Mouse (Mus musculus): Measurements from ENCODE around the gene Gm20708. TPM values are rescaled to one million over a fixed set of nuclear protein-coding genes. Genes with fewer than 3 reads are reported as not detected.
"Not testable (repeated sequence)": the region's sequence is repeated elsewhere in the genome, so short reads cannot be mapped to it uniquely, and the experiment has no call there.

Gene Gm20708
- total RNA-seq, 2 experiments from 2014 or later: 2.1 to 3.0 TPM

DNA sequence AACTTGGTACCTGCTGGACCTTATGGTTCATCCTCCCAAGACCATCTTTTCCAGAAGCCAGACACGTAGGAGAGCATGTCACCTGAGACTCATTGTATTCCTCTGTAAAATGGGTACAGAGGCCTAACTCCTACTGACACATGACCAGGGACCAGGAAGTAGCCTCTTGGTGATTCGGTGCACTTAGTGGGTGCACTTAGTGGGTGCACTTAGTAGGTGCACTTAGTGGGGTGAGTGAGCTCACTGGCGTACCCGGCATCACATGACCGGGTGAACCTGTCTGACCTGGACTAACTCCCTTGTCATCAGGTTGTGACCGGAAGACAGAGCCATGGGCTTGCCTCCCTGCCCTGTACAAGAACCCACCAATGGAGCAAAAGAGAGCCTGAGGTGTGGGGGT lies 2.7 kb upstream of the Gm20708 start:
- no peak for DNase-seq (ENCODE audit: low spot score in 2 of 2)

DNA sequence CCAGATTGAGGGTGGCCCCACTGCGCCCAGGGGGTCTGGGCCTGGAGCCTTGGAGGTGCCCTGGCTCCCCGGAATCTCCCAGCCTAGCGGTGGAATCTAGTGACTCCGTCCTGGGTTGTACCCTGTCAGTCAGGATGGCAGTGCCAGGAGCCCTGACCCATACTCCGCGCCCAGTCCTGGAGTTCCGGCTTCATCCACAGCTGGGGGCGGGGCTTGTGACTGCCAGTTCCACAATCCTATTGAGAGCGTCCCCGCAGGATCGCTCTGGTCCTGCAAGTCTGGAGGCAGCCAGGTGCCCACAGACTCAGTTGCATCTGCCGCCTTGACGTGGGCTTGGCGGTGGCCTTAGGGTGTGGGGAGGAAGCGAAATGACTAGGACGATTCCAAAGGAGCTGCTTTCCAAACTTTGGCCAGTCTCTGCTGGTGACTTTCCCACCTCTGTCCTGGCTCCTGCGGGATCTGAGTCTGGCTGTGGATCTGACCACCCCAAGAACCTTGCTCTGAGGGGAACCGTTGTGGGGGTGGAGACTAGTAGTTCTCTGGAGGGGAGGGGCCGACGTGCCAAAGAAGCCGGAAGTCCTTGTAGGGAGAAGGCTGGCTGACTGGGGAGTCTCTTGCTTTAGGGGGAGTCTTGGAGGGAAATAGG lies 1.1 kb downstream of the Gm20708 start:
- peak; percentile 72 to 82 for DNase-seq (ENCODE audit: low spot score in 2 of 2)

DNA sequence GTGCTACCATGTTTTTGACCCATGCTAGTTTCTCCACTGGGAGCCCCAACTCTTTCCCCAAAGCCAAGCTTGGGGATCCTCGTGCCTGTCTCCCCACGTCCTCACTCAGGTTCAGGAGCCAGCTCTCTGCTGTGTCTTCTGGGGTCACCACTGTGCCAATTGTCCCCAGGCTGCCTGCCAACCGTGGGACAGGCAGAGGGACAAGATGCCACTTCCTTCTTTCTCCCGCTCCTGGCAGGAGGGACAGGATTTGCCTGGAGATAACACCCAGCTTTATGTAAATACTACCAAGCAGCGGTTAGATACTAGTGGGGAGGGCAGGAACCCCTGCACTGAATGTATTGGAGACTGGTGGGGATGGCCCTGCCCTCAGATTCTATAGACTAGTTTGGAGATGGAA lies 4.4 kb downstream of the Gm20708 start:
- no peak for DNase-seq (ENCODE audit: low spot score in 2 of 2)

DNA sequence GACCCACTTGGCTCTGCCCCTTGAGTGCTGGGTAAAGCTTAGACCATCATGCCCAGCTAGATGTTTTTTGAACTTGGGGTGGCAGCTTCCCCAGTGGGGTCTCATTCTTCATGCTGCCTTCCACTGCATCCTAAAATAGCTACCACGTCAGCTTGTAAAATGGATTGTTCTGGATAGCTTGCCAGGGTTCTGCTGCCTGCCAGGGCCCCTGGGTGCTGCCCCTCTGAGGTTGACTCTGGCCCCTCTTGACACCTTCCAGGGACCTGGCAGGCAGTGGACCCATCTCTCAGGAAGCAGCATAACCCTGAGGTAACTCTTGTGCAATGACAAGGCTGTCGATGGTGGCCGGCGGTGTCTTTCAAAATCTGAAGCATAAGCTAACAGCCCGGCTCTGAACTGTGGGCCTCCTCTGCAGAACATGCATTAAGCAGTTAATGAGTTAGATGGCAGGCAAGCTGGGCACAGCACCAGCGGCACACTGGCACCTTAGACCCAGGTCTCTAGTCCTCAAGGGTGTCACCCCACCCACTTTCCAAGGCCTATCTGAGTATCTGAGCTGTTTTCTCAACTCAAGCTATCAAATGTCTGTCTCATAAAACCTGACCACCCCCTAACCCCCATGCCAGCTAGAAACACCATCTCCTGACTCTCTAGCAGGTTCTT lies 5.4 kb downstream of the Gm20708 start:
- no peak for DNase-seq (ENCODE audit: low spot score in 2 of 2)

DNA sequence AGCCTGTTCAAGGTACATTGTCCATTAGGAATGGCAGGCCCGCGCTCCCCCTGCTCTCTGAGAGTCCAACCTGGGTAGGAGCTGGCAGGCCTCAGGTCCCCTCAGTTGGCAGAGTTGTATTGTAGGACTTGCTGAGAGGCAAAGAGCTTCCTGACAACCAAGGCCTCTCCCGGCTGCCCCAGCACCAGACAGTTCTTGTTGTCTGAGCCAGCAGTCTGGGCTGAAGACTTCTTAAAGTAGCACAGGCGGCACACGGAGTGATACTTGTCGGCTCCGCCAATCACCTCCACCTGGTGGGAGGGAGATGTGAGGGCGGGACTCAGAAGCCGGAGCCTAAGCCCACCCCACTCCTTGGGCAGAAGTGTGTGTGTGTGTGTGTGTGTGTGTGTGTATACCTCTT lies 6.4 kb downstream of the Gm20708 start:
- DNase-seq (ENCODE audit: low spot score in 2 of 2): not testable (repeated sequence)

DNA sequence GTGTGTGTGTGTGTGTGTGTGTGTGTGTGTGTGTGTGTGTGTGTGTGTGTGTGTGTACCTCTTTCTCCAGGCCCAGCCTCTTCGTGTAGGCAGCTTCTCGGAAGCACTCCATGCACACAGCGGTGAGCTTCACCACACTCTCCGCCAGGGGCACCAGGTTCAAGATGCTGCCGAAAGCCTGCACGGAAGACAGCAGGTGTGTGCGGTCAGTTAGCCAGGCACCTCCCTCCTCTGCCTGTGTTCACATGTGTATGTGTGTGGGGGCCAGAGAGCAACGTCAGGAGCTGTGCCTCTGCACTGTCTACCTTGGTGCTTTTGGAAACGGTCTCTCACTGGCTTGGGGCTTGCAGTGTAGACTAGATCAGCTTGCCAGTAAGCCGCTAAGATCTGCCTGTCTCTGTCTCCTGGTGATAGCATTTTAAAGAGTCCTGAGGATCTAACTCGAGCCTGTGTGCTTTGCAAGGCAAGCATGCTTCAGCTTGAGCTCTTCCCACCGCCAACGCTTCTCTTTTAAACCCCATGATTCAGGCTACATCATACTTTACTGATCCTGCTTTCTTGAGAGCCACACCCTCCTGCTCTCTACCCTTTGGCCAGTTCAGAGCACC lies 7.0 kb downstream of the Gm20708 start:
- DNase-seq (ENCODE audit: low spot score in 2 of 2): no peak

DNA sequence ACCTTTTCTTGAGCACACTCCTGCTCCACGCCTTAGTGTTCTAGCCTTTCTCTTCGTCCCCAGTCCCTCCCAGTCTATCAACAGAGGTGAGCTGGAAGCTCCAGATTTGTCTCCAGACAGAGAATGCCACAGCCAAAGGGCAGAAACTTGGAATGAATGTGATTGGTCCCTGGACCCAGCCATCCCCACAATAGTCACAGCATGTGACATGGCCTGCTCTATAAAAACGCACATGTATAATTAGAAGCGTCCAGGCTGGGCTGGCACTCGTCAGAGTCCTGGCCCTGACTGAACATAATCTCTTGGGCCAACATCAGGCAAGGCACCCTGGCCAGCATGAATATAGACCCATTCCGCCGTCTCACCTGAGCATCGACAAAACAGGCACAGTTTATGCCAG lies 9.6 kb downstream of the Gm20708 start:
- DNase-seq (ENCODE audit: low spot score in 2 of 2): no peak

DNA sequence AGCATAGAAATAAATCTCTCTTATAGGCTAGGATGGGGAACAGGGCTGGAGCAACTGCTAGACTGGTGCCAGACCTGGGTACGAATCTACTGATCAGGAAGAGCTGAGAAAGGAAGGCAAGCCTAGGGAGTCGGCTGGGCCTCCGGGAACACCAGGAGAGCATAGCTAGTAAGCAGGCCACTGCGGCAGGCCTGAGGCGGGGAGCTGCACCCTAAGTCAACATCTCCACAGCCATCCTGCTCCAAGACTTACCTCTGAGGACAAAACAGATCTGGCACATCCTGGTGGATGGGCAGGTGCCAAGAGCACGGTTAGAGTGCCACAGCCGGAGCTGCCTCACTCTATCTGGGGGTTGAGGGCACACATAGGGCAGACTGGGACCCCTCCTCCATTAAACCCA lies 10.7 kb downstream of the Gm20708 start:
- DNase-seq (ENCODE audit: low spot score in 2 of 2): no peak

DNA sequence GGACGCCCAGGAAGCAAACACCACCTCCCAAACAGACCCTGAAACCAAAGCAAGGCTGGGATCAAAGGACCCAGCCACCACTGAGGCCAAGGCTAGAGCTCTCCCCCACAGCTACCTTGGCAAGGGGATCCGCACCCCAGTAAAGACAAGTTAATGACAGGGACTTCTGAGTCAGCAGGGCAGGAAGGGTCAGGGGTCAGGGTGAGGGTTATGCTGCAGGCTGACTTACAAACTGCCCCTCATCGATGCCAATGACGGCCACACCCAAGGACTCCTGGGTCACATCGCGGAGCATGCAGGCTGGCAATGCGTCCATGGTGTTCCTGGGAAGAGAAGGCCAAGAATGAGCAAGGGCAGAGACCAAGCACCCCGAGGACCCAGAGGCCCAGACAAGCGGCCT lies 12.4 kb downstream of the Gm20708 start:
- DNase-seq (ENCODE audit: low spot score in 2 of 2): no peak

DNA sequence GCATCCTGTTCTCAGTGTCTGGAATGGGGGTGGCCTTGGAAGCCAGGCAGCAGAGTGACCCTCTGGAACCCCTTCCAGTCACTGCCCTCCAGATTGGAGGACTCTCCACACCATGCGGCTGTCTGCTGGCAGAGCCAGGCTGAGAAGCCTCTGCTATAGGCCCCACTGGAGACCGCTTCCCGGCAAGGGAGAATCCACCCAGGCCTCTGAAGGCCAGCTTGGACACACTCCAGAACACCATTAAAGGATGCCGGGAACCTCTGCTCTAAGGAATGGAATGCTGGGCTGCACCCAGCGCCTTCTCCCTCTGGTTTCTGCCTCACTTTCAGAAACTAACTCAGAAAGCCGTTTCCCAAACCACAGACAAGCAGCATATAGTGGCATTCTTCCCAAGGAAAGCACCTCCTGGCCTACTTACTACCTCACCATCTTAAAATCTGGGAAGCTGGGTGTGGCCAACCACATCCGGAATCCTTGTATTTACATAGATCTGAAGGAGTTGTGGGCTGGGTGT lies 13.3 kb downstream of the Gm20708 start:
- no peak for DNase-seq (ENCODE audit: low spot score in 2 of 2)

DNA sequence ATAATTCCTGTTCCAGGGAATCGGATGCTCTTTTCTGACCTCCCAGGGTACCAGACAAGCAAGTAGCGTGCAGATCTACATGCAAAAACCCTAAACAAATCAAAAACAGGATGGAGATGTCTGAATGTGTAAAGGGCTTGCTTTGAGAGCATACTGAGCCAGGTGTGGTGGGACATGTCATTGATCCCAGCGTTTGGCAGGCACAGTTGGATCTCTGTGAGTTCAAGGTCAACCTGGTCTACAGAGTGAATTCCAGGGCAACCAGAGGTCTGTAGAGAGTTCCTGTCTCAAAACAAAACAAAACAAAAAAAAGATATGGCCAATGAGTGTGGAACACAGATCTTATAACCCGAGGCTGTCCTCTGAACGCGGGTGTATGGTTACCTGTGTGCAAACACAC lies 13.9 kb downstream of the Gm20708 start:
- no peak for DNase-seq (ENCODE audit: low spot score in 2 of 2)

DNA sequence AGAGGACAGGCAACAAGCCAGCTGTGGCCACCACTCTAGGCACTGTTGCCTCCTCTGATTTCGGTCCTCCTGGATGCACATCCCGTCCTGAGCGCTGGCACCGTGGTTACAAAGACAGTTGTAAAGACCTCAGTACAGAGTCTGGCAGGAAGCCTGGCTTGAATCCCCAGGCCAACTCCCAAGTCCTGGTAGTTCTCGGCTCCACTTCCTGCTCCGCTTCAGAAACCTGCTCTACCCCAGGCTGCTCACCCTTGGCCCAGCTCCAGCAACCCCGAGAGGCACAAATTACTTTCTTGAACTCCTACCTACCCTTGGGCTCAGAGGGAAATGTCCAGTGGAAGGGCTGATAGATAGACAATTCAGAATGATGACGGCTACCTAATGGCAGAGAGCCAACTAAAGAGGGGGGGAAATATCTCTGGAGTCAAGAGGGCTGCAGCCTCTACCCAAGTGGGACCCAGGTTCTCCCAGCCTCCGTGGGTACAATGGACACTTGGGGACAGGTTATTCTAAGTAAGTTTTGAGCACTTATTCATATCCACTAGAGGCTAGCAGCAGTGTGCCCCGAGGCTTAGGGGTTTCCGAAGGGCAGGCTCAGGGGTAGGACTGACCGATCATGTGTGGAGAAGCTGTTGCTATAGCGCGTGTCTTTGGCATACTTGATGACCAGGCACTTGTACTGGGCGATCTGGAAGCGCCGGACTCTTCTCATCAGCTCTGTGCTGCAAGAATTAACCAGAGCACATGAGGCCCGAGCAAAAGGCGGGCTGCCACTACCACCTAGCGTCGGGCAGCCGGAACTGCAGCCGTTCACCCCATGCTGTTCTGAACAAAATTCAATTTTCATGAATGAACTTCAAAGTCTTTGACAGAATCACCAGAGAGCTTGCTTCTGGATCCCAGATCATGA lies 14.8 kb downstream of the Gm20708 start:
- DNase-seq (ENCODE audit: low spot score in 2 of 2): peak; percentile 60 to 67

DNA sequence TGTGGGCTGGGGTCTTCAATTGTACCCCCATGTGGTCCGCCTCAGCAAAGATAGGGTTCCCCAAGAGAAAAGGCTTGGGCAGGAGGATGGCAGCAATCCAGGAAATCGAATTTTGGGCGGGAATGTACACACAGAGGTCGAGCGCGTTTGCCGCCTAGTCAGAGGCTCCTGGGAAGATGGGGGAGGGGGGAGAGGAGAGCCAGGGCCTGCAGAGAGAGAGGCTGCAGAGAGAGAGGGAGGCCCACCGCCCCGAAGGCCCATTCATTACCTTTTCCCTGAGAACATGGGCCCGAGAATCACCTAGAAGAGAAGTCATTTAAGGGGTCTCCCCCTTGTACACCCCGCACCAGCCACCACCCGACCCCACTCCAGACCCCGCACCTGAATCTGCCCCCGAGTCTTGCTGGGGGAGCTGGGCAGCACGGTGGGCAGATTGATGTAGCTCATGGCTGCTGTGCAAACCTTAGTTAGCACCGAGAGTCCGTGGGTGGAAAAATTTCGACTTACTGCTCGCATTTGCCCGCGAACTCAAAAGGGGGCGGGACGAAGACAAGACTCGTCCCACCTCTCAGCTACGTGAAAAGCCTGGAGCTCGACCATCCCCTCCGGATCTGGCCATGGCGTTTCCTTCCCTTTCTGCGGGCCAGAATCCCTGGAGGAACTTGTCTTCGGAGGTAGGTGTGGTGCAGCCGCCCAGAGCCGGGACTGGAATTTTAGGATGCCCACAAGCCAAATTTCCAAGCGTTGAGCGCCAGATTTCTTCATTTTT lies 16.0 kb downstream of the Gm20708 start, which contains the start of the genes Afmid and Tk1:
Afmid (plus strand) TSS at position 592 of the 769 bp plus-strand sequence.
Tk1 (minus strand) TSS at position 760 of the 769 bp plus-strand sequence.
- peak in 1 of 2 experiments; percentile 61 for DNase-seq (ENCODE audit: low spot score in 2 of 2)

DNA sequence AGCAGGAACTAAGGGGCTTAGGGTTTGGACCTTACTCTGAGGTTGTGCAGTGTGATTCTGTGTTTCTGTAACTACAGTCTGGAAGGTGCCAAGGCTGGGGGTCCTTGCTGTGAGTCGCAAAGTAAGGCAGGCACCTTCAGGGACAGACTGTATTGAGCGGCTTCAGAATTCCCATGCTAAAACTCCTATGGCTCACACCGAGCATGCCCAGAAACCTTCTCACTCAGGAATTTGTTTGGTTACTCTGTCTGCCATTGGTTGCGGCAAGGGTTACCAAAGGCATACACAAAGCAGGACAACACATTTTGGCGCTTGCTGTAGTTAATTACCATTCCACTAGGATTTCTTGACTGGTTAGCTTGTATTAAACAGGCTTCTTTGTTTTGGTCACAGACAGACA lies 16.7 kb downstream of the Gm20708 start:
- no peak for DNase-seq (ENCODE audit: low spot score in 2 of 2)

DNA sequence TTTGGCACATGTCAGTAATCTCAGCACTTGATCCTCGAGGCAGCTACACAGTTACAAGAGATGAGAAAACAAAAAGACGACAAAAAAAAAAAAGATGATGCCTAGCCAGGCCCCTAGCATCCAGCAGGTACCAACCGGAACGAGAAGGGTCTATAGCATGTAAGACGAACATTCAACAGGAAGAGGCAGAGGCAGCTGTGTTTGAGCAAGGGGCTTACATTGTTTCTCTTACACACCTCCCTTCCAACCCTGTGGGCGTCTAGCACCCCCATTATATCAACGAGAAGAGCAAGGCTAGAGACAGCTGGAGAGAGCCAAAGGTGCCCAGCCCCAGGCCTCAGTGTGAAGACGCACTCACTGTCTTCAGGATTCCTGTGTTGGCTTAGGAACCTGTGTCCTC lies 17.4 kb downstream of the Gm20708 start:
- DNase-seq (ENCODE audit: low spot score in 2 of 2): no peak

DNA sequence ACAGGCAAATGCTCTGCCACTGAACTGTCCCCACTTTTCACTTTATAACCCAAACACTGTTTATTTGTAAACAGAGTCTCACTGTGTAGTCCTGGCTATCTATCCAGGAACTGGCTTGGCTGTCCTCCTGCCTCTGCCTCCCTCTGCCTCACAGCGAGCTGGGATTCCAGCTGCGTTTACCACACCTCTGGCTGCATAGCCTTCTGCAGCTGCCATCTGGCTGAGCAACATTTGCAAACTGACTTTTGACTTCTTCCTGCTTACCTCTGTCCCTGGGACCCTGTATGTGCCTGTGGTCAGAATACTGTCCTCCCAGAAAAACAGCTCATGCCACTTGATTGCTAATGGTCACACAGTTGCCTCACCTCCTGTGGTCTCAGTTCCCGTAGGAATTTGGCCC lies 17.9 kb downstream of the Gm20708 start:
- no peak for DNase-seq (ENCODE audit: low spot score in 2 of 2)

DNA sequence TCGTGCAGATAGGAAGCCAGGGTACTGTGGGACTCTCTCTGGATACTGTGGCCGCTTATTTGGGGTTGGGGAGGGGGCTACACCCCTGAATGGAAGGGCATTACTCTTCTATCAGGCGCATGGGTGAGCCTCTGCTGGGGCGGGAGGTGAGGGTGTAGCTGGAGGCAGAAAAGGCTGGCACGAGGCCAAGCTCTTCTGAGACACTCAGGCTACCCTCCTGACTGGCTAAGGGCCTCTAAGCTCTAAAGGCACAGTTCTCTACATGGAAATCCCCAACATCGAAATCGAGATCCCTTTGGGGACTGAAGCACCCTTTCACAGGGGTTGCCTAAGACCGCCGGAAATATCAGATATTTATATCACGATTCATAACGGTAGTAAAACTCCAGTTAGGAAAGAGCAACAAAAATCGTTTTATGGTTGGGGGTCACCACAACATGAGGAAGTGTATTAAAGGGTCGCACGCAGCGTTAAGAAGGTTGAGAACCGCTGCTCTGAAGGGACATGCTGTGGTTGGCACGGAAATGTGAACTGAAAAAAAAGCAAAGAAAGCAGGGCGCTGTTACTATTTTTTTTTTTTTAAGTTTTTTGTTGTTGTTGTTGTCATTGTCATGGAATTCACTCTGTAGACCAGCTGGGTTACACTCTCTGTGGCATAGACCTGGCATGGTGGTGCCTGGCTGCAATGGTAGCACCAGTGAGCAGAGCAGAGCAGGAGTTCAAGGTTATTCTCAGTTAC lies 18.9 kb downstream of the Gm20708 start:
- DNase-seq (ENCODE audit: low spot score in 2 of 2): no peak

DNA sequence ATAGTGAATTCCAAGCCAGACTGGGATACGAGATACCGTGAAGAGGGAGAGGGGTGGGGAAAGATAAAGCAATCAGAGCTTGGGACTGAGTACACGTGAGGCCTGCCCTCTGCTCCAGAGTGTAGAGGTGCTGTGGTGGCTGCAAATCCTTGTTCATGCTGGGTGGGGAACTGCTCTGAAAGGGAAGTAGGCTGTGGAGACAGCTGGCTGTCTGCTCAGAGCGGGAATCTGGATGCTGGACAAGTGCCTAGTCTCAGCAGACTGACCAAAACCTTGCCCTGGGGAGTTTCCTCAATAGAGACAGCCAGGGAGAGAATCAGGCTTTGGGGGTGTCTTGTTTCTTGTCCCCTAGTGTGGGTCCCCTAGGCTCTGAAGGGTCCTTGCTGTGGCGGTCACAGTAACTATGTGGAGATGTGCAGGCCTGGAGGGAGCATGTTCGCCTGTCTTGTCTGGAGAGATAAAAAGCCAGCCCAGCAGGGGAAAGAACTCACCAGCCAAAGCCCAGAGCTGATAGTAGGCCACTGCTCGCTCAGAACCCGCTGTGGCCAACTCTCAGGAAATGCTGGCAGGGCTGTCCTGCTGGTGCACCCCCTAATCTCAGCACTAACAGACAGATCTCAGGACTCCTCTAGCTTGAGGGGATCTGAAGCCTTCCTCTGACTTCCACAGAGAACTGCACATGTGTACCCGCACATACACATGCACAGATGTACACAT lies 19.6 kb downstream of the Gm20708 start:
- no peak for DNase-seq (ENCODE audit: low spot score in 2 of 2)

DNA sequence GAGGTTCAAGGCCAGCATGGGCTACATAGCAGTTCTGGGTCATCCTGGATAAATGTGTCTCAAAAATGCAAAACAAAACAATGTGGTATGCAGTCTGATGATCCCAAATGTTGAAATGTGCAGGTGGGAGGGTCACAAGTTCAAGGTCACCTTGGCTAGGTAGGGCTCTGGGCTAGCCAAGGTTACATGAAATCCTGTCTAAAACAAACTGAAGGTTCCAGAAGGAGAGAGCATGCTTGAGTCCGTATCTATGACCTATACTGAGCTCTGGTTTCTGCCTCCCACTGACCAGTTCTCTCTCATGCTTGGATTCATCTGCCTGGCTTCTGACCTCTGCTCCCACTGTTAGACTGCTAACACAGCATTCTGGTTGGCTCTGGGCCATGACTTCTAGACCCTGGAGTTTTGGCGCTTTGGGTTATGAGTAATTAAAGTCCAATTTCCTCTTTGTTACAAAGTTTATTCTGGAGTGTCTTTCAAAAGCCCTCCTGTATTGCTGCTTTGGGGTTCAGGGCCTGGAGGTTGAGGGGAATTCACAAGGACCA lies 20.3 kb downstream of the Gm20708 start:
- no peak for DNase-seq (ENCODE audit: low spot score in 2 of 2)
